Mouse (Mus musculus) stomach, postnatal 0 days (tissue): ENCODE results near the gene Zswim9.

ENCODE experiments used
- CTCF ChIP-seq: IDR thresholded peaks from 2 replicates; pipeline ENCODE4 v1.5.1; 2016; ENCODE audit warnings: antibody characterized with exemption, low read depth, mild to moderate bottlenecking, moderate library complexity
- EP300 ChIP-seq: optimal IDR thresholded peaks from 2 replicates; pipeline ENCODE3; 2016; ENCODE audit warnings: antibody characterized with exemption

GRCm38 (mm10) chr7:13268749-13269260 is 9.7 kb downstream of the Zswim9 start:
- TF ChIP-seq CTCF (no peak), EP300 (no peak)
